Mouse (Mus musculus) hindbrain, embryonic 13.5 days (tissue): Measurements from ENCODE around the gene Cnot11. TPM values are rescaled to one million over a fixed set of nuclear protein-coding genes. Genes with fewer than 3 reads are reported as not detected.

Experiments used
- ATAC-seq: fragments of 200-750 bp; cut with Nextera tagmentation; 2 replicates; pipeline ENCODE4 v1.8.0; 2017; ENCODE audit warnings: moderate TSS enrichment; ENCODE audit not compliant: low FRiP score
- H3K27ac ChIP-seq: fragments of 300-500 bp; sonication (generic); 2 replicates; pipeline ENCODE4 v1.5.1; 2015; ENCODE audit warnings: inconsistent platforms, mild to moderate bottlenecking, moderate library complexity
- H3K27me3 ChIP-seq: fragments of 300-500 bp; sonication (generic); 2 replicates; pipeline ENCODE4 v1.6.1; 2015; ENCODE audit warnings: mild to moderate bottlenecking, inconsistent platforms
- H3K36me3 ChIP-seq: fragments of 300-500 bp; sonication (generic); 2 replicates; pipeline ENCODE4 v1.6.1; 2015; ENCODE audit warnings: mild to moderate bottlenecking, inconsistent platforms
- H3K4me1 ChIP-seq: fragments of 300-500 bp; sonication (generic); replicated peaks from 2 replicates; pipeline ENCODE4 v1.6.1; 2015; ENCODE audit warnings: inconsistent platforms
- H3K4me2 ChIP-seq: fragments of 300-500 bp; sonication (generic); 2 replicates; pipeline ENCODE4 v1.6.1; 2015; ENCODE audit warnings: inconsistent platforms, mild to moderate bottlenecking, moderate library complexity
- H3K4me3 ChIP-seq: fragments of 300-500 bp; sonication (generic); 2 replicates; pipeline ENCODE4 v1.5.1; 2015; ENCODE audit warnings: mild to moderate bottlenecking, inconsistent platforms
- H3K9ac ChIP-seq: fragments of 300-500 bp; sonication (generic); 2 replicates; pipeline ENCODE4 v1.6.1; 2015; ENCODE audit warnings: mild to moderate bottlenecking, inconsistent platforms
- H3K9me3 ChIP-seq: fragments of 300-500 bp; sonication (generic); 2 replicates; pipeline ENCODE4 v1.6.1; 2016; ENCODE audit warnings: inconsistent platforms
- WGBS: fragments of 180-500 bp; shearing (Covaris S2); methylation state at CpG from one replicate; pipeline ENCODE4 v1.1.7; 2015; 5-methylcytosine and 5-hydroxymethylcytosine counted together
- polyA plus RNA-seq: library from polyadenylated mRNA; unstranded; fragments of >200 nt; fragmentation: Nextera tagmentation; extraction: Ambion mirVana; gene quantifications from 2 replicates; pipeline ENCODE4 v1.2.1, GENCODE M21; 2015

Gene Cnot11
- polyA plus RNA-seq, 1 experiment from 2014 or later: 15.7 TPM

- Histone ChIP-seq H3K27ac (no peak overlapping the region), H3K9me3 (peaks cover 6% of the 10 kb centered on the region; the same call in 1 of the 2 replicates), H3K36me3 (peaks cover 33% of the 10 kb centered on the region), H3K27me3 (0 out of 2 replicates have a peak, but pooled peaks cover 4% of the 10 kb centered on the region), H3K9ac (peak overlapping the region; percentile 96), H3K4me3 (peak overlapping the region; percentile 95), H3K4me1 (peaks cover 21% of the 10 kb centered on the region), H3K4me2 (peak overlapping the region; percentile 86)
- WGBS: 42% methylated on average over 7 of the region's 7 CpGs
- no peak for ATAC-seq
Measured at GRCm38 (mm10) chr1:39536701-39537100, 1.9 kb downstream of the Cnot11 start.

DNA sequence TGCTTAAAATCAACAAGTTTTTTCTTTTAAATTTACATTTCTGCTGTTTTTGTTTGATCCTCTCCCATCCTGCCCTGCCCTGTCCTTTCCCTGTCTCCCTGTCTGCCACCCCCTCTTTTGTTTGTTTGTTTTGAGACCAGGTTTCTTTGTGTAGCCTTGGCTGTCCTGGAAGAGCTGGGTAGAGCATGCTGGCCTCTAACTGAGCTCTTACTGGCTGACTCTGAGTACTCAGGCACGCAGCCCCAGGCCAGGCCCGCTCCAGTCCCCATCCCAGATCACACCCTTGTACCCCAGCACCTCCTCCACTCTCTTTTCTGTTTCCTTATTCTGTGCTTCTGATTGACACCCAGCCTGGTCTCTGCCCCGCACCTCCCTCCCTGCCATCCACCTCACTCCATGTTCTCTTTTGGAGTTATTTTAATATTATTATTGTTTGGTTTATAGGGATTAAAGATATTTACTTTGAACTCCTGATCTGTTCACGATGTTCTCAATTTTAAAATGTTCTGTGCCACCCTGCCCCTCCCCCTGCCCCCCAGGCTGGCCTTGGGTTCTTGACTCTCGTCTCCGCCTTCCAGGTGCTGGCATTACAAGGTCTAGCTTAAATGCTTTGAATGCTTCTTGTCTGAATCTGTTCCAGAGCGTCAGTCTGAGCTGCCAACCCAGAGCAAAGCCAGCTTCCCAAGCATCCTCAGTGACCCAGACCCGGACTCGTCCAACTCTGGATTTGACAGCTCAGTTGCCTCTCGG lies 3.0 kb downstream of the Cnot11 start:
- Histone ChIP-seq H3K27me3 (0 out of 2 replicates have a peak, but pooled peaks cover 1% of the 10 kb centered on the region), H3K4me1 (peaks cover 21% of the 10 kb centered on the region), H3K9ac (peak overlapping the region; percentile 43; the same call in 1 of the 2 replicates), H3K4me3 (peak overlapping the region; percentile 7; the same call in 1 of the 2 replicates), H3K4me2 (peak overlapping the region; percentile 86), H3K27ac (no peak overlapping the region), H3K36me3 (peaks cover 39% of the 10 kb centered on the region), H3K9me3 (peaks cover 6% of the 10 kb centered on the region; the same call in 1 of the 2 replicates)
- WGBS: 92% methylated on average over 10 of the region's 10 CpGs
- ATAC-seq: no peak

DNA sequence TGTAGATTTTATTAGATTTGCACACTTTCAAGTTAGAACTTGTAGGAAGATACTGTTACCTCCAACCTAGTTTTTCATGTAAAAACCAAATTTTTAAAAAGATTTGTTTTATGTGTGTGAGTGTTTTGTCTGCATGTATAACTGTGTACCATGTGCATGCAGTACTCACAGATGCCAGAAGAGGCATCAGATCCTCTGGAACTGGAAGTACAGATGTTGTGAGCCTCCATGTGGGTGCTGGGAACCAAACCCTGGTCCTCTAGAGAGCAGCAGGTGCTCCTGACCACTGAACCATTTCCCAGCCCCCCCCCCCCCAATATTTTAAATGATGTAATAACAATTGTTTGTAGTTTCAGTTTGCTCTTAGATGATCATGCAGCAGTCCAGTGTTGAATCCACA lies 5.8 kb downstream of the Cnot11 start:
- H3K4me2 ChIP-seq: no peak overlapping the region
- H3K4me3 ChIP-seq: no peak overlapping the region
- peaks cover 17% of the 10 kb centered on the region for H3K4me1 ChIP-seq
- peaks cover 6% of the 10 kb centered on the region; the same call in 1 of the 2 replicates for H3K9me3 ChIP-seq
- H3K27me3 ChIP-seq: no peaks in the 10 kb centered on the region
- H3K36me3 ChIP-seq: peaks cover 62% of the 10 kb centered on the region
- no peak for ATAC-seq
- no peak overlapping the region for H3K27ac ChIP-seq
- no peak overlapping the region for H3K9ac ChIP-seq

DNA sequence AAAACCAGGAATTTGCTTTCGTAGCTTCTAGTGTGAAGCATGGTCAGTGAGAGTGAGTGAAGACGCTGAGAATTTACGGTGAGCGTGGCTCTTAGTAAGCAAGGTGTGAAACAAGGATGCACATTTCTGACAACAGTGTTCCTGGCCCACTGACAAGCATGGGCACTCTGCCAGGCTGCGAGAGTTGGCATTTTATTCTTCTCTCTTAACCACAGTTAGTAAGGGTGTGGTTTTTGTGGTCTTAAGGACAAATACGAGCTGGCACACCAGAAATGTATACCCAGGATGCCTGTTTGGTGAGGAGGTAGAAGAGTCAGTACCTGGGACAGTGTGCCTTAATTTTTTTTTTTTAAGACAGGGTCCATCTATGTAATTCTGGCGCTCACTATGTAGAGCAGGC lies 10.8 kb downstream of the Cnot11 start:
- Histone ChIP-seq H3K9ac (no peak overlapping the region), H3K4me2 (no peak overlapping the region), H3K27me3 (no peaks in the 10 kb centered on the region), H3K9me3 (no peaks in the 10 kb centered on the region), H3K4me1 (no peaks in the 10 kb centered on the region), H3K4me3 (no peak overlapping the region), H3K36me3 (peaks cover 64% of the 10 kb centered on the region), H3K27ac (no peak overlapping the region)
- 88% methylated on average over 7 of the region's 7 CpGs for WGBS
- ATAC-seq: no peak

GRCm38 (mm10) chr1:39546160-39546866 lies 11.5 kb downstream of the Cnot11 start:
- Histone ChIP-seq H3K27me3 (no peaks in the 10 kb centered on the region), H3K4me3 (no peak overlapping the region), H3K27ac (no peak overlapping the region), H3K4me2 (no peak overlapping the region), H3K9me3 (no peaks in the 10 kb centered on the region), H3K4me1 (no peaks in the 10 kb centered on the region), H3K36me3 (peaks cover 61% of the 10 kb centered on the region), H3K9ac (no peak overlapping the region)
- 89% methylated on average over 6 of the region's 6 CpGs for WGBS
- peak; percentile 36; the same call in 1 of the 2 replicates for ATAC-seq

DNA sequence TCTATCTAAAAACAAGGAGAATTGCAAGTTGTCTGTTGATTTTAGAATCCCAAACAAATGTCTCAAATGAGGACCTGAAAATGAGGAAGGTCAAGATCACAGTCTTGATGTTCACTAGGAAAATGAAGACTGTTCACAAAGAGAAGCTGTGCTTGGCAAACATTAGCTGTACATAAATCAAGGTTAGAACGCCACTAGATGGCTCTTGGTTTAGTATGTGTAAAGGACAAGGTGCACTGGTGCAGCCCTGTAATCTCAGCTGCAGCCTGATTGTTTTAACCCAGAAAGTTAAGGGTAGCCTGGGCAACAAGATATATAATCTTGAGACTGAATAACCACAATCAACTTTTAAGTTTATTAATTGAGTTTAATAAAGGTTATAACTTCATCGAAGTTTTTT lies 12.4 kb downstream of the Cnot11 start:
- Histone ChIP-seq H3K4me1 (no peaks in the 10 kb centered on the region), H3K9ac (no peak overlapping the region), H3K4me3 (no peak overlapping the region), H3K27me3 (no peaks in the 10 kb centered on the region), H3K36me3 (peaks cover 65% of the 10 kb centered on the region), H3K9me3 (no peaks in the 10 kb centered on the region), H3K27ac (no peak overlapping the region), H3K4me2 (no peak overlapping the region)
- no peak for ATAC-seq
- WGBS: 68% methylated on average over 2 of the region's 2 CpGs

DNA sequence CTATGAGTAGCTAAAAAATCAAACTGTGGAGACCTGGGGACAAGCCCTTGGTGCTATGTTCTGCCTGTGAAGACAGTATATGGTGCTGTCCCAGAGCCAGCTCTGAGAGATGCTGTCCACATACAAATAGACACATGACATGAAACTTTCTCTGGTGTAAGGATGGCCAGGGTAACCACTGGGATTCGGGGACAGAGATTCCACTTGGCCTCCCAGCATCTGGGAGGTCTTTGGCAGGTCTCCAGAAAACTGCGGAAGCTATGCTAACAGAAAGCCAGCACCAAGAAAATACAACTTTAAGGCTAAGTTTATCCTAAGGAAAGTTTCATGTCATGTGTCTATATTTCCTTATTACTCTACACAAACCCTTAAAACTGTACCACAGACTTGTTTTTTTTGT lies 15.0 kb downstream of the Cnot11 start:
- peaks cover 60% of the 10 kb centered on the region for H3K36me3 ChIP-seq
- H3K9me3 ChIP-seq: no peaks in the 10 kb centered on the region
- peaks cover 3% of the 10 kb centered on the region; the same call in 1 of the 2 replicates for H3K4me1 ChIP-seq
- H3K9ac ChIP-seq: no peak overlapping the region
- H3K4me3 ChIP-seq: no peak overlapping the region
- H3K27ac ChIP-seq: no peak overlapping the region
- no peaks in the 10 kb centered on the region for H3K27me3 ChIP-seq
- H3K4me2 ChIP-seq: no peak overlapping the region
- 85% methylated on average over 2 of the region's 2 CpGs for WGBS
- no peak for ATAC-seq

DNA sequence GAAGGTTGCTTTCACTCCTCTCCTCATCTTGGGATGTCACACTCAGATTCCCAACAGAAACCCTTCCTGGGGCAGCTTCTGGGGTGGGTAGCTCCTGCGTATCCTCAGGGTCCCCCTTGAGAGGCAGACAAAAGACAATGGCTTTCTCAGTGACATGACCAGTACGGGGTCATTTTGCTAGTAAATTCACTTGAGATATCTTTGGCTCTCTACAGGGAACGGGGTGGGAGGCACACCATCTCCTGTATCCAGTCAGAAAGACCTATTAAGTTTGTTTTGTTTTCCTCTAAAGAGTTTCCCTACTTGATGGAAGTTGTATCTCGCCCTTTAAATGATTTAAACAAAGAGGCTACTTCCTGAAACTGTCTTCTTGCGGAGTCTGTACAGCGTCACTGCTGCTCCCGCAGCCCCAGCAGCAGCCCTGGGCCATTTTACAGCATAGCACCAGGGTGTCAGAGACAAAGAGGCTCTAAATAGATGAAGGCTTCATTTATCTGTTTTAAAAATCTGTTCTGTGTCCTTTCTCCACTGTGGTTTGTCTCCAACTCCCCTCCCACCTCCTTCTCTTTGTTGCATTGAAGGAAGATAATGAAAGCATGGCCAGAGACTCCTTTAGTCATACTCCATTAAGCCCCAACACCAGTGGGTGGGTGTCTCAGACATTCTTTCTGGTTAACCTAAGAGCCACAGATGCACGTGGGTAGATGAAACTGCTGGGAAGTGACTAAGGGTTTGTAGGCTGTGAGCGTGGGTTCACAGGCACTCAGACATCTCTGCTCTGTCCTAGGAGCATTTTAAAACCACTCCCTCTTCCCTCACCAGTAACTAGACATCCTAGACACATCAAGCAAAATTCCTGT lies 21.0 kb downstream of the Cnot11 start:
- Histone ChIP-seq H3K4me1 (peaks cover 17% of the 10 kb centered on the region), H3K27me3 (no peaks in the 10 kb centered on the region), H3K4me3 (no peak overlapping the region), H3K27ac (peak overlapping the region; percentile 55), H3K36me3 (peaks cover 44% of the 10 kb centered on the region), H3K9ac (no peak overlapping the region; the same call in 1 of the 2 replicates), H3K4me2 (no peak overlapping the region), H3K9me3 (no peaks in the 10 kb centered on the region)
- WGBS: 25% methylated on average over 9 of the region's 9 CpGs
- ATAC-seq: no peak

- Histone ChIP-seq H3K4me2 (no peak overlapping the region), H3K27me3 (no peaks in the 10 kb centered on the region), H3K4me3 (no peak overlapping the region), H3K4me1 (peaks cover 20% of the 10 kb centered on the region), H3K36me3 (peaks cover 35% of the 10 kb centered on the region), H3K9ac (no peak overlapping the region), H3K9me3 (no peaks in the 10 kb centered on the region), H3K27ac (no peak overlapping the region)
- no peak for ATAC-seq
- WGBS: 99% methylated on average over 2 of the region's 2 CpGs
Measured at GRCm38 (mm10) chr1:39559009-39559408, 24.2 kb downstream of the Cnot11 start.

DNA sequence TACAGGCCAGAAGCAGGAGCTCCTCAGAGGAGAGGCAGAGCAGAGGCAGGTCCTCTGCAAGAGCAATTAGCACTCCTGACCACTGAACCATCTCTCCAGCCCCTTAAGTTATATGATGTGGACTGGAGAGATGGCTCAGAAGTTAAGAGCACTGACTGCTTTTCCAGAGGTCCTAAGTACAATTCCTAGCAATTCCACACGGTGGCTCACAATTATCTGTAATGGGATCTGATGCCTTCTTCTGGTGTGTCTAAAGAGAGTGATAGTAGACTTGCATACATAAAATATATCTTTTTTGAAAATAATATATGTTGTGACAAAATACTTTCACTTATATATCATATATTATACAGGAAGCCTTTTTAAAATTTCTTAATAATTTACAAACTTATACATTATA lies 27.1 kb downstream of the Cnot11 start:
- WGBS: 59% methylated on average over 1 of the region's 1 CpGs
- peaks cover 9% of the 10 kb centered on the region for H3K4me1 ChIP-seq
- H3K27me3 ChIP-seq: no peaks in the 10 kb centered on the region
- H3K9ac ChIP-seq: no peak overlapping the region
- peaks cover 25% of the 10 kb centered on the region for H3K36me3 ChIP-seq
- H3K27ac ChIP-seq: no peak overlapping the region
- ATAC-seq: no peak
- no peak overlapping the region for H3K4me2 ChIP-seq
- no peaks in the 10 kb centered on the region for H3K9me3 ChIP-seq
- H3K4me3 ChIP-seq: no peak overlapping the region

DNA sequence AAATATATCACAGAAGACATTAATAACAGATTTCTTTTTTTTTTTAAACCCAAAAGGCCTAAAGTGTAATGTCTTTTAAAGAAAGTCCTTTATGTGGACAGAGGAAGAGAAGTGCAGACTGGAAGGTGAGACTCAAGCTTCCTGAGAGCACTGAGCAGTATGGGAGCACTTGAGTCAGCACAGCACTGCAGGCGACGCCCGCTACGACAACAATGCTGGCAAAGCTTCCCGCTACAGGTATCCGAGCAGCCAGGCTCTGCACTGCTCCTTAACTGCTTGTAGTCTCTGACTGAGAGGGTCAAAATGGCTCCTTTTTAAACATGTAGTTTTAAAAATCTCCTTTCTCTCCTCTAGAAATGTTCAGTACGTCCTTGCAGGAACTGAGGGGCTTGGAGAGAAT lies 28.4 kb downstream of the Cnot11 start:
- Histone ChIP-seq H3K4me2 (no peak overlapping the region), H3K27ac (no peak overlapping the region), H3K27me3 (no peaks in the 10 kb centered on the region), H3K9ac (no peak overlapping the region), H3K36me3 (peaks cover 25% of the 10 kb centered on the region), H3K4me3 (no peak overlapping the region), H3K4me1 (peaks cover 9% of the 10 kb centered on the region), H3K9me3 (no peaks in the 10 kb centered on the region)
- 92% methylated on average over 7 of the region's 7 CpGs for WGBS
- ATAC-seq: no peak

GRCm38 (mm10) chr1:39564603-39565002 lies 29.8 kb downstream of the Cnot11 start:
- Histone ChIP-seq H3K4me3 (no peak overlapping the region), H3K9me3 (no peaks in the 10 kb centered on the region), H3K27ac (no peak overlapping the region), H3K27me3 (no peaks in the 10 kb centered on the region), H3K4me1 (peaks cover 9% of the 10 kb centered on the region), H3K36me3 (peaks cover 18% of the 10 kb centered on the region), H3K9ac (no peak overlapping the region), H3K4me2 (no peak overlapping the region)
- 32% methylated on average over 3 of the region's 3 CpGs for WGBS
- ATAC-seq: no peak
